Mouse (Mus musculus) kidney, embryonic 16.5 days (tissue): Measurements from ENCODE around the gene Ano10. TPM values are rescaled to one million over a fixed set of nuclear protein-coding genes. Genes with fewer than 3 reads are reported as not detected.

Experiments
- ATAC-seq: fragments of 200-750 bp; cut with Nextera tagmentation; 2 replicates; pipeline ENCODE4 v1.8.0; 2017; ENCODE audit warnings: moderate TSS enrichment; ENCODE audit not compliant: low FRiP score, low TSS enrichment
- H3K27ac ChIP-seq: fragments of 300-500 bp; sonication (generic); 2 replicates; pipeline ENCODE4 v1.5.1; 2014; ENCODE audit warnings: low read length
- H3K27me3 ChIP-seq: fragments of 300-500 bp; sonication (generic); 2 replicates; pipeline ENCODE4 v1.6.1; 2014; ENCODE audit warnings: low read length, control low read depth, mixed read lengths; ENCODE audit not compliant: insufficient read depth
- H3K36me3 ChIP-seq: fragments of 300-500 bp; sonication (generic); 2 replicates; pipeline ENCODE4 v1.6.1; 2014; ENCODE audit warnings: low read length, control low read depth, mixed read lengths; ENCODE audit not compliant: insufficient read depth
- H3K4me1 ChIP-seq: fragments of 300-500 bp; sonication (generic); 2 replicates; pipeline ENCODE4 v1.6.1; 2014; ENCODE audit warnings: low read length, control low read depth, mixed read lengths; ENCODE audit not compliant: insufficient read depth
- H3K4me2 ChIP-seq: fragments of 300-500 bp; sonication (generic); replicated peaks from 2 replicates; pipeline ENCODE4 v1.6.1; 2014; ENCODE audit warnings: low read depth, low read length
- H3K4me3 ChIP-seq: fragments of 300-500 bp; sonication (generic); 2 replicates; pipeline ENCODE4 v1.5.1; 2014; ENCODE audit warnings: mild to moderate bottlenecking, low read length
- H3K9ac ChIP-seq: fragments of 300-500 bp; sonication (generic); replicated peaks from 2 replicates; pipeline ENCODE4 v1.6.1; 2014; ENCODE audit warnings: low read length
- H3K9me3 ChIP-seq: fragments of 300-500 bp; sonication (generic); 2 replicates; pipeline ENCODE4 v1.6.1; 2016; ENCODE audit warnings: low read length, control low read depth
- WGBS: fragments of 180-500 bp; shearing (Covaris S2); extraction: QIAGEN DNeasy Blood & Tissue Kit; methylation state at CpG from one replicate; pipeline ENCODE4 v1.1.7; 2014; 5-methylcytosine and 5-hydroxymethylcytosine counted together
- polyA plus RNA-seq: library from polyadenylated mRNA; unstranded; fragments of >200 nt; fragmentation: Nextera tagmentation; extraction: Ambion mirVana; gene quantifications from 2 replicates; pipeline ENCODE4 v1.2.1, GENCODE M21; 2015

The Ano10 gene
- 39.2 and 39.6 TPM in 2 replicates for polyA plus RNA-seq

GRCm38 (mm10) chr9:122294242-122294881 lies at the start of gene Ano10:
TSS of gene Ano10 (minus strand) at chr9:122294423.
- Histone ChIP-seq H3K4me2 (peak within 1 kb of the TSS; percentile 78), H3K9me3 (no peaks in the 10 kb centered on the region), H3K4me1 (peaks cover 11% of the 10 kb centered on the region; the same call in 1 of the 2 replicates), H3K4me3 (peak within 1 kb of the TSS; percentile 88), H3K27me3 (no peaks in the 10 kb centered on the region), H3K27ac (peak within 1 kb of the TSS; percentile 54), H3K36me3 (no peaks in the 10 kb centered on the region), H3K9ac (peak within 1 kb of the TSS; percentile 94)
- ATAC-seq: peak; percentile 97
- under 1% methylated on average over 35 of the region's 51 CpGs for WGBS

GRCm38 (mm10) chr9:122343399-122343798 lies 49.2 kb upstream of the Ano10 start:
- no peaks in the 10 kb centered on the region for H3K9me3 ChIP-seq
- H3K9ac ChIP-seq: no peak overlapping the region
- H3K27me3 ChIP-seq: no peaks in the 10 kb centered on the region
- H3K36me3 ChIP-seq: no peaks in the 10 kb centered on the region
- H3K4me1 ChIP-seq: no peaks in the 10 kb centered on the region
- no peak overlapping the region for H3K27ac ChIP-seq
- ATAC-seq: no peak
- WGBS: 87% methylated on average over 7 of the region's 7 CpGs
- H3K4me3 ChIP-seq: no peak overlapping the region
- H3K4me2 ChIP-seq: no peak overlapping the region

- Histone ChIP-seq H3K4me1 (no peaks in the 10 kb centered on the region), H3K4me3 (no peak overlapping the region), H3K27ac (no peak overlapping the region), H3K9ac (no peak overlapping the region), H3K36me3 (no peaks in the 10 kb centered on the region), H3K4me2 (no peak overlapping the region), H3K9me3 (no peaks in the 10 kb centered on the region), H3K27me3 (no peaks in the 10 kb centered on the region)
- 41% methylated on average over 5 of the region's 5 CpGs for WGBS
- no peak for ATAC-seq
Measured at GRCm38 (mm10) chr9:122339972-122340371, 45.7 kb upstream of the Ano10 start.

GRCm38 (mm10) chr9:122337510-122337931 lies 43.3 kb upstream of the Ano10 start:
- H3K9me3 ChIP-seq: no peaks in the 10 kb centered on the region
- no peak for ATAC-seq
- 42% methylated on average over 8 of the region's 8 CpGs for WGBS

GRCm38 (mm10) chr9:122336677-122337076 lies 42.5 kb upstream of the Ano10 start:
- WGBS: 74% methylated on average over 2 of the region's 2 CpGs

More at GRCm38 (mm10) chr9:122337510-122337931, 43.3 kb upstream of the Ano10 start:
- no peak overlapping the region for H3K27ac ChIP-seq
- H3K4me3 ChIP-seq: no peak overlapping the region
- H3K4me1 ChIP-seq: no peaks in the 10 kb centered on the region
- H3K9ac ChIP-seq: no peak overlapping the region
- H3K4me2 ChIP-seq: no peak overlapping the region
- no peaks in the 10 kb centered on the region for H3K27me3 ChIP-seq
- H3K36me3 ChIP-seq: no peaks in the 10 kb centered on the region

GRCm38 (mm10) chr9:122328199-122328598 lies 34.0 kb upstream of the Ano10 start:
- H3K4me3 ChIP-seq: no peak overlapping the region
- no peaks in the 10 kb centered on the region for H3K9me3 ChIP-seq
- no peak overlapping the region for H3K4me2 ChIP-seq
- H3K27me3 ChIP-seq: no peaks in the 10 kb centered on the region
- no peak overlapping the region for H3K9ac ChIP-seq
- no peaks in the 10 kb centered on the region for H3K4me1 ChIP-seq
- no peaks in the 10 kb centered on the region for H3K36me3 ChIP-seq
- H3K27ac ChIP-seq: no peak overlapping the region
- no peak for ATAC-seq
- 77% methylated on average over 3 of the region's 3 CpGs for WGBS

More at GRCm38 (mm10) chr9:122336677-122337076, 42.5 kb upstream of the Ano10 start:
- no peaks in the 10 kb centered on the region for H3K4me1 ChIP-seq
- no peak for ATAC-seq
- no peaks in the 10 kb centered on the region for H3K36me3 ChIP-seq
- H3K27me3 ChIP-seq: no peaks in the 10 kb centered on the region
- H3K9ac ChIP-seq: no peak overlapping the region
- no peaks in the 10 kb centered on the region for H3K9me3 ChIP-seq
- no peak overlapping the region for H3K4me2 ChIP-seq
- H3K4me3 ChIP-seq: no peak overlapping the region
- no peak overlapping the region for H3K27ac ChIP-seq

GRCm38 (mm10) chr9:122325996-122326395 lies 31.8 kb upstream of the Ano10 start:
- no peak for ATAC-seq
- 90% methylated on average over 1 of the region's 1 CpGs for WGBS
- H3K9me3 ChIP-seq: no peaks in the 10 kb centered on the region
- H3K4me2 ChIP-seq: no peak overlapping the region
- H3K27me3 ChIP-seq: no peaks in the 10 kb centered on the region
- no peak overlapping the region for H3K9ac ChIP-seq
- H3K27ac ChIP-seq: no peak overlapping the region
- no peak overlapping the region for H3K4me3 ChIP-seq
- no peaks in the 10 kb centered on the region for H3K4me1 ChIP-seq
- no peaks in the 10 kb centered on the region for H3K36me3 ChIP-seq

GRCm38 (mm10) chr9:122322356-122322755 lies 28.1 kb upstream of the Ano10 start:
- ATAC-seq: no peak
- 72% methylated on average over 3 of the region's 3 CpGs for WGBS
- no peaks in the 10 kb centered on the region for H3K27me3 ChIP-seq
- no peaks in the 10 kb centered on the region for H3K36me3 ChIP-seq
- no peak overlapping the region for H3K9ac ChIP-seq
- H3K4me1 ChIP-seq: no peaks in the 10 kb centered on the region
- H3K9me3 ChIP-seq: no peaks in the 10 kb centered on the region
- no peak overlapping the region for H3K4me3 ChIP-seq
- H3K4me2 ChIP-seq: no peak overlapping the region
- H3K27ac ChIP-seq: no peak overlapping the region

GRCm38 (mm10) chr9:122320626-122321025 lies 26.4 kb upstream of the Ano10 start:
- 91% methylated on average over 4 of the region's 4 CpGs for WGBS
- Histone ChIP-seq H3K27ac (no peak overlapping the region), H3K9ac (no peak overlapping the region), H3K36me3 (no peaks in the 10 kb centered on the region), H3K27me3 (no peaks in the 10 kb centered on the region), H3K4me1 (no peaks in the 10 kb centered on the region), H3K9me3 (no peaks in the 10 kb centered on the region), H3K4me3 (no peak overlapping the region), H3K4me2 (no peak overlapping the region)
- ATAC-seq: no peak

GRCm38 (mm10) chr9:122316562-122316961 lies 22.3 kb upstream of the Ano10 start:
- H3K27ac ChIP-seq: no peak overlapping the region
- 90% methylated on average over 7 of the region's 7 CpGs for WGBS
- no peak overlapping the region for H3K4me3 ChIP-seq
- H3K9ac ChIP-seq: no peak overlapping the region
- H3K4me1 ChIP-seq: no peaks in the 10 kb centered on the region
- H3K4me2 ChIP-seq: no peak overlapping the region
- H3K9me3 ChIP-seq: no peaks in the 10 kb centered on the region
- no peaks in the 10 kb centered on the region for H3K27me3 ChIP-seq
- no peaks in the 10 kb centered on the region for H3K36me3 ChIP-seq
- no peak for ATAC-seq
